Mouse (Mus musculus) bone marrow, adult 2 months (tissue): Measurements from ENCODE around the gene Wdr78.

Experiments used
- CTCF ChIP-seq: fragments of 200-500 bp; IDR thresholded peaks from 2 replicates; pipeline ENCODE4 v1.5.1; 2011; ENCODE audit warnings: low read length, control low read depth; ENCODE audit not compliant: control insufficient read depth, insufficient read depth
- POLR2A ChIP-seq: fragments of 200-500 bp; IDR thresholded peaks from 2 replicates; pipeline ENCODE4 v1.6.1; 2011; ENCODE audit warnings: low read depth, mild to moderate bottlenecking, control low read depth, low read length, borderline replicate concordance; ENCODE audit not compliant: control insufficient read depth

- no peak for TF ChIP-seq CTCF
- no peak for TF ChIP-seq POLR2A
Observed at GRCm38 (mm10) chr4:103048046-103048445, 66.3 kb downstream of the Wdr78 start.
